Mouse (Mus musculus): ENCODE data around the gene Slc44a3. TPM values are rescaled to one million over a fixed set of nuclear protein-coding genes. Genes with fewer than 3 reads are reported as not detected.

Slc44a3 gene
- polyA plus RNA-seq (2012; rRNA removed), result 0.21 and 0.46 TPM in 2 replicates

GRCm38 (mm10) chr3:121532176-121532575 lies at the start of gene Slc44a3:
Gene Slc44a3, minus strand, starts transcription at chr3:121532404.
- DNase-seq (ENCODE audit: extremely low spot score in 1 of 2, low spot score in 1 of 2), result no peak

- no peak for DNase-seq (ENCODE audit: extremely low spot score in 1 of 2, low spot score in 1 of 2)
Measured at GRCm38 (mm10) chr3:121579880-121580549, 47.8 kb upstream of the Slc44a3 start.

GRCm38 (mm10) chr3:121579402-121579801 lies 47.2 kb upstream of the Slc44a3 start:
- no peak for DNase-seq (ENCODE audit: extremely low spot score in 1 of 2, low spot score in 1 of 2)

GRCm38 (mm10) chr3:121578706-121579105 lies 46.5 kb upstream of the Slc44a3 start:
- no peak for DNase-seq (ENCODE audit: extremely low spot score in 1 of 2, low spot score in 1 of 2)

- no peak for DNase-seq (ENCODE audit: extremely low spot score in 1 of 2, low spot score in 1 of 2)
Measured at GRCm38 (mm10) chr3:121577641-121578040, 45.4 kb upstream of the Slc44a3 start.

GRCm38 (mm10) chr3:121577032-121577591 lies 44.9 kb upstream of the Slc44a3 start:
- DNase-seq (ENCODE audit: extremely low spot score in 1 of 2, low spot score in 1 of 2), result no peak

GRCm38 (mm10) chr3:121576367-121576766 lies 44.2 kb upstream of the Slc44a3 start:
- no peak for DNase-seq (ENCODE audit: extremely low spot score in 1 of 2, low spot score in 1 of 2)

- no peak for DNase-seq (ENCODE audit: extremely low spot score in 1 of 2, low spot score in 1 of 2)
Measured at GRCm38 (mm10) chr3:121574386-121574785, 42.2 kb upstream of the Slc44a3 start.

- no peak for DNase-seq (ENCODE audit: extremely low spot score in 1 of 2, low spot score in 1 of 2)
Measured at GRCm38 (mm10) chr3:121573858-121574257, 41.7 kb upstream of the Slc44a3 start.

GRCm38 (mm10) chr3:121571491-121571890 lies 39.3 kb upstream of the Slc44a3 start:
- DNase-seq (ENCODE audit: extremely low spot score in 1 of 2, low spot score in 1 of 2), result no peak

- no peak for DNase-seq (ENCODE audit: extremely low spot score in 1 of 2, low spot score in 1 of 2)
Measured at GRCm38 (mm10) chr3:121570623-121571022, 38.4 kb upstream of the Slc44a3 start.

GRCm38 (mm10) chr3:121569767-121570166 lies 37.6 kb upstream of the Slc44a3 start:
- DNase-seq (ENCODE audit: extremely low spot score in 1 of 2, low spot score in 1 of 2), result no peak

GRCm38 (mm10) chr3:121569004-121569403 lies 36.8 kb upstream of the Slc44a3 start:
- no peak for DNase-seq (ENCODE audit: extremely low spot score in 1 of 2, low spot score in 1 of 2)

GRCm38 (mm10) chr3:121567904-121568303 lies 35.7 kb upstream of the Slc44a3 start:
- DNase-seq (ENCODE audit: extremely low spot score in 1 of 2, low spot score in 1 of 2), result no peak

GRCm38 (mm10) chr3:121567337-121567900 lies 35.2 kb upstream of the Slc44a3 start:
- no peak for DNase-seq (ENCODE audit: extremely low spot score in 1 of 2, low spot score in 1 of 2)

GRCm38 (mm10) chr3:121566901-121567300 lies 34.7 kb upstream of the Slc44a3 start:
- no peak for DNase-seq (ENCODE audit: extremely low spot score in 1 of 2, low spot score in 1 of 2)

GRCm38 (mm10) chr3:121561803-121562202 lies 29.6 kb upstream of the Slc44a3 start:
- no peak for DNase-seq (ENCODE audit: extremely low spot score in 1 of 2, low spot score in 1 of 2)

- DNase-seq (ENCODE audit: extremely low spot score in 1 of 2, low spot score in 1 of 2), result no peak
Measured at GRCm38 (mm10) chr3:121560115-121560865, 28.1 kb upstream of the Slc44a3 start.

GRCm38 (mm10) chr3:121559406-121560114 lies 27.4 kb upstream of the Slc44a3 start:
- DNase-seq (ENCODE audit: extremely low spot score in 1 of 2, low spot score in 1 of 2), result no peak

GRCm38 (mm10) chr3:121558861-121559260 lies 26.7 kb upstream of the Slc44a3 start:
- no peak for DNase-seq (ENCODE audit: extremely low spot score in 1 of 2, low spot score in 1 of 2)

- no peak for DNase-seq (ENCODE audit: extremely low spot score in 1 of 2, low spot score in 1 of 2)
Measured at GRCm38 (mm10) chr3:121556304-121556703, 24.1 kb upstream of the Slc44a3 start.
